Mouse (Mus musculus): Measurements from ENCODE around the gene Gcnt1.

DNA sequence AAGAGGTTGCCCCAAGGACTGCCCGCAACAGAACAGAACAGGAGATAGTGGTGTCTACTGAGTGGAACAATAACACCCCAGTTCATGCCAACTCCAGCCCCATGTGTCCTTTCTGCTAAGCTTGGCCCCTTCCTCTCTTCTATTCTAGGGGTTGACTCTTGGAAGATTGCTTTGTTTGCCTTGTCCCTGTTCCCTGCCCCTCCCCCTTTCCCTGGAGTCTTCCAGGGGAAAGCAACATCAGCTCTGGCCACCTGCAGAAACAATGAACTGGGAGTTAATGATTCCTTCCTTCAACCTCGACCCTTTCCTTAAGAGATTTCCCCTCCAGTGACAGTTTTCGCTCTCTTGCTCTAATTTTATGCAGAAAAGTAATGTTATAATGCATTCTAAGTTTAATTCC lies 15.3 kb downstream of the Gcnt1 start:
- TF ChIP-seq EP300 (IDR thresholded peaks at IDR 0.05) (no peak), CTCF (IDR thresholded peaks at IDR 0.05) (no peak)
